Mouse (Mus musculus): ENCODE data around the gene Zfp507.

Zfp507 gene

DNA sequence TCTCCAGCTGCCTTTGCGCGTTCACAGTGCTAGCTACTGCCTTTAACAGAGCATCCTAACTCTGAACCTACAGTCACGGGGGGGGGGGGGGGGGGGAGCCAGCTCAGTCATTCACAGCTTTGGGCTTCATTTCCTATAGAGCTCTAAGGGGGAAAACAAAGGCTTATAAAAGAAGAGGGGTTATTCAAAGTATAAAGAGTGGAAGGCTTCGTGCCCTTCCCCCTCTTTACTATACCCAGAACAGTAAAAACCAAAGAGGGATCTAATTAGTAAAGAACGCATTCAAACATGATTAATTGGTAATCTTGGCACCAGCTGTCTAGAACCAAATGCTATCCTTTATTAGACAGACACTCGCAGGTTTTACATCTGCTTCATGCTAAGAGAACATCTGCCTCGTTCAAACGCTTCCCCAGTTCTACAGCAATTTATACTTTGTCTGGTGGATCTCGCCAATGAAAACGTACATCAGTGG lies 70.2 kb downstream of the Zfp507 start:
- DNase-seq: no peak

- no peak for DNase-seq
These were observed 73.2 kb downstream of the Zfp507 start for GRCm38 (mm10) chr7:35729621-35730031.

DNA sequence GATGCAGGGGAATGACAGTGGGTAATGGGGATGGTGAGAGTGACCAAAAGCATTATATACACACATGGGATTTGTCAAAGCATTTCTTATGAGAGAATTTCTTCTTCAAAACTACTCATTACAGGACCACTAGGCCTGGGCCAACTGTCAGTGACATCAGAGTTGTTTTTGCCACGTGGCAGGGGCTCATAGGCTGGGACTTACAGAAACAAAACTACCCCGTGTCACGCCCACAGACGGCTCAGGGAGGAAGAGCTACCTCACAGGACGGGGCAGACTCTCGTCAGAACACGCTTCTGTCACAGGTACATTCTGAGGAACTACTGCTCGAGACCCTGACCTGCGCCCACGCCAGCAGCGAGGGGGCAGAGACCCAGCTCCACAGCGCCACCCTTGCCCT lies 74.4 kb downstream of the Zfp507 start:
- no peak for DNase-seq

DNA sequence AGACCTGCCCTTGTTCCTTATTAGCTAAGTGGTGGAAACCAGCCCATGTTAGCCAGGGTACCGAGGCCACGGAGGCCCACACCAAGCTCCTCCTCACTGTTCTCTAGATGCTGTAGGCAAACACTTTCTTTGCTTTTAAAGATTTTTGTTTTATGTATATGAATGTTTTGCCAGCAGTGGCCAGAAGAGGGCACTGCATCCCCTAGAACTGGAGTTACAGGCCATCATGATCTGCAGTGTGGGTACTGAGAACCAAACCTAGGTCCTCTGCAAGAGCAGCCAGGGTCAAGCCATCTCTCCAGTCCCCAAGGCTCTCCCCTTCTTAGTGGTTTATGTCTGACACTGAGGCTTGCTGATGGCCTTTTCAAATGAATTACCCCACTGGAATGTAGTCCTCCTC lies 79.8 kb downstream of the Zfp507 start:
- no peak for DNase-seq
